Mouse (Mus musculus) lung, postnatal 0 days (tissue): ENCODE results near the gene Pmp22.

Source experiments
- CTCF ChIP-seq: IDR thresholded peaks from 2 replicates; pipeline ENCODE4 v1.5.1; 2016; ENCODE audit warnings: antibody characterized with exemption, mild to moderate bottlenecking
- EP300 ChIP-seq: IDR thresholded peaks from 2 replicates; pipeline ENCODE4 v1.6.1; 2016; ENCODE audit warnings: antibody characterized with exemption, mild to moderate bottlenecking, control low read depth

DNA sequence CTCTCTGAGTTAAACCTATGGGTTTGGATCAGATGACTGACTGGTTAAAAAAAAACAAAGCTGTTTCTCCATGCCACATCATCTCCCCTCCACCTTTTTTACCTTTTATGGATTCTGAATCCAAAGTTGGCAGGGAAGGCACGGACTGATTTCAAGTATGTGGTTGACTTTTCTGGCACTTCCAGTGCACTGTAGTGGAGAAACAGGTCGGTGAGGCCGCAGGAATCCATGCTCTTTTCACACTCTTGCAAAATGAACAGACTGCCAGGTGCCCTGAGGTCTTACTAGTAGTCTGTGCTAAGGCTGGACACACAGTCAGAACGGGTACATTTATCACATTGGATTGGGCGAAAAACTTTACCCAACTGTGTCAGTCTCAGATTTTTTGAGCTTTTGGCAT lies 13.5 kb downstream of the Pmp22 start:
- TF ChIP-seq CTCF: no peak
- peak; percentile 14; the same call in 1 of the 2 replicates for TF ChIP-seq EP300
